Mouse (Mus musculus) lung, postnatal 0 days (tissue): ENCODE data around the gene Gstt3. TPM values are rescaled to one million over a fixed set of nuclear protein-coding genes. Genes with fewer than 3 reads are reported as not detected.

Source experiments
- ATAC-seq: fragments of 200-750 bp; cut with Nextera tagmentation; 2 replicates; pipeline ENCODE4 v1.8.0; 2017; ENCODE audit warnings: moderate library complexity
- DNase-seq: peaks from one replicate; pipeline ENCODE4 v3.0.0-alpha.2; 2016; ENCODE audit warnings: low spot score
- H3K27ac ChIP-seq: fragments of 300-500 bp; sonication (generic); 2 replicates; pipeline ENCODE4 v1.5.1; 2014; ENCODE audit warnings: antibody characterized with exemption, mild to moderate bottlenecking, low read length, mixed read lengths
- H3K27me3 ChIP-seq: fragments of 300-500 bp; sonication (generic); replicated peaks from 2 replicates; pipeline ENCODE4 v1.6.1; 2014; ENCODE audit warnings: low read length, mixed read lengths; ENCODE audit not compliant: insufficient read depth
- H3K36me3 ChIP-seq: fragments of 300-500 bp; sonication (generic); 2 replicates; pipeline ENCODE4 v1.6.1; 2014; ENCODE audit warnings: low read length, mixed read lengths; ENCODE audit not compliant: insufficient read depth
- H3K4me1 ChIP-seq: fragments of 300-500 bp; sonication (generic); 2 replicates; pipeline ENCODE4 v1.6.1; 2014; ENCODE audit warnings: antibody characterized with exemption, low read depth, low read length, mixed read lengths; ENCODE audit not compliant: insufficient read depth
- H3K4me2 ChIP-seq: fragments of 300-500 bp; sonication (generic); replicated peaks from 2 replicates; pipeline ENCODE4 v1.6.1; 2014; ENCODE audit warnings: low read depth, mild to moderate bottlenecking, low read length, moderate library complexity, mixed read lengths
- H3K4me3 ChIP-seq: fragments of 300-500 bp; sonication (generic); 2 replicates; pipeline ENCODE4 v1.5.1; 2014; ENCODE audit warnings: low read depth, low read length
- H3K9ac ChIP-seq: fragments of 300-500 bp; sonication (generic); replicated peaks from 2 replicates; pipeline ENCODE4 v1.6.1; 2014; ENCODE audit warnings: low read depth, mild to moderate bottlenecking
- H3K9me3 ChIP-seq: fragments of 300-500 bp; sonication (generic); 2 replicates; pipeline ENCODE4 v1.6.1; 2016; ENCODE audit warnings: low read length, mixed read lengths
- CTCF ChIP-seq: IDR thresholded peaks from 2 replicates; pipeline ENCODE4 v1.5.1; 2016; ENCODE audit warnings: antibody characterized with exemption, mild to moderate bottlenecking
- EP300 ChIP-seq: IDR thresholded peaks from 2 replicates; pipeline ENCODE4 v1.6.1; 2016; ENCODE audit warnings: antibody characterized with exemption, mild to moderate bottlenecking, control low read depth
- WGBS: fragments of 180-500 bp; shearing (Covaris S2); extraction: QIAGEN DNeasy Blood & Tissue Kit; methylation state at CpG from one replicate; pipeline ENCODE4 v1.1.7; 2014; 5-methylcytosine and 5-hydroxymethylcytosine counted together
- polyA plus RNA-seq: library from polyadenylated mRNA; unstranded; fragments of >200 nt; fragmentation: Nextera tagmentation; extraction: Ambion mirVana; gene quantifications from 2 replicates; pipeline ENCODE4 v1.2.1, GENCODE M21; 2015

Gene Gstt3
- 56.6 and 58.9 TPM in 2 replicates for polyA plus RNA-seq

DNA sequence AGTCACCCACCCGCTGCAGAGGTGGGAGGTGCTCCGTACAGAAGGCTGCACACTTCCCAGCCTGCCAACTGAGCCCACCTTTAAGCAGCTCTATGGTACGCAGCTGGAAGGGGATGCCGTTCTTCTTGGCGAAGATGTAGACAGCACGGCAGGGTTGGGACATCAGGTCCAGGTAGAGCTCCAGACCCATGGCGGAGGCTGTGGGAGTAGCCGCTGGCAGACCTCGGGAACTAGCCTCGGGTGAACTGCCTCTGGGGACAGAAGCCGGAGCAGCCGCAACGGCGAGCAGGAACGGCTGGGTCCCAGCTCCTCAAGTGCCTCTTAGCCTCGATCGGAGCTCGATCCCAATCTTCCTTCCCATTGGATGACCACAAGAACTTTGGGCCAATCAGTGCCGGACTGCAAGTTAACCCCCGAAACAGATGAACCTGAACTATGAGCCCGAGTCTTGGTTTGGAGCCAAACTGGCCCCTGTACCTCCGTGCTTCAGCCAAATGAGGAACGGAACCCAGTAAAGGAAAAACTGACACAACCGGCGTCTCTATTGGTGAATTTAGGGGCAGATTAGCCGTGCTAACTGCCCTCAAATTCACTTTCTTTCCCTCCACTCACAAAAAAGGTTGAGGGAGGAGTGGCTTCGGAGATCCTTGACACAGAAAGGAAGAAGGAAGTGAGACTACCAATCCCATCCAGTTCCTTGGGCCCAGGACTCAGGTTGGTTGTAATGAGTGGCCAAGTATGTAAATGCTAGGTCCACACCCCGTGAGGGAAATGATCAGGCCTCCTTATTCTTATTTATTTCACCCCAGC lies at the start of gene Gstt3, which contains the start of gene Gm20441:
Gene Gstt3 (minus strand): TSS at position 646 of the 810 bp plus-strand sequence.
Gene Gm20441 (minus strand): TSS at position 186 of the 810 bp plus-strand sequence.
- H3K4me1 ChIP-seq = 0 out of 2 replicates have a peak, but pooled peaks cover 4% of the 10 kb centered on the region
- peak; percentile 94 for DNase-seq
- WGBS = 1% methylated on average over 28 of the region's 28 CpGs

GRCm38 (mm10) chr10:75830275-75830670 lies 49.1 kb upstream of the Gstt3 start:
- TF ChIP-seq CTCF (no peak), EP300 (no peak)
- Histone ChIP-seq H3K4me2 (no peak overlapping the region), H3K36me3 (no peaks in the 10 kb centered on the region), H3K4me1 (no peaks in the 10 kb centered on the region), H3K9me3 (no peaks in the 10 kb centered on the region), H3K27ac (no peak overlapping the region), H3K9ac (no peak overlapping the region), H3K4me3 (no peak overlapping the region), H3K27me3 (no peaks in the 10 kb centered on the region)
- DNase-seq = no peak
- WGBS = 77% methylated on average over 2 of the region's 2 CpGs
- ATAC-seq = no peak

More for the DNA sequence above, at the start of gene Gstt3, which contains the start of gene Gm20441:
- H3K4me2 ChIP-seq = peak within 1 kb of the TSS; percentile 85
- peak within 1 kb of the TSS; percentile 82 for H3K27ac ChIP-seq
- ATAC-seq = peak; percentile 92
- peak within 1 kb of the TSS; percentile 51 for H3K4me3 ChIP-seq
- H3K27me3 ChIP-seq = no peaks in the 10 kb centered on the region
- H3K9me3 ChIP-seq = no peaks in the 10 kb centered on the region
- H3K9ac ChIP-seq = peak within 1 kb of the TSS; percentile 54
- no peaks in the 10 kb centered on the region for H3K36me3 ChIP-seq
- TF ChIP-seq EP300 (no peak), CTCF (0 out of 2 replicates have a peak, but pooled peaks have one; percentile 5)

DNA sequence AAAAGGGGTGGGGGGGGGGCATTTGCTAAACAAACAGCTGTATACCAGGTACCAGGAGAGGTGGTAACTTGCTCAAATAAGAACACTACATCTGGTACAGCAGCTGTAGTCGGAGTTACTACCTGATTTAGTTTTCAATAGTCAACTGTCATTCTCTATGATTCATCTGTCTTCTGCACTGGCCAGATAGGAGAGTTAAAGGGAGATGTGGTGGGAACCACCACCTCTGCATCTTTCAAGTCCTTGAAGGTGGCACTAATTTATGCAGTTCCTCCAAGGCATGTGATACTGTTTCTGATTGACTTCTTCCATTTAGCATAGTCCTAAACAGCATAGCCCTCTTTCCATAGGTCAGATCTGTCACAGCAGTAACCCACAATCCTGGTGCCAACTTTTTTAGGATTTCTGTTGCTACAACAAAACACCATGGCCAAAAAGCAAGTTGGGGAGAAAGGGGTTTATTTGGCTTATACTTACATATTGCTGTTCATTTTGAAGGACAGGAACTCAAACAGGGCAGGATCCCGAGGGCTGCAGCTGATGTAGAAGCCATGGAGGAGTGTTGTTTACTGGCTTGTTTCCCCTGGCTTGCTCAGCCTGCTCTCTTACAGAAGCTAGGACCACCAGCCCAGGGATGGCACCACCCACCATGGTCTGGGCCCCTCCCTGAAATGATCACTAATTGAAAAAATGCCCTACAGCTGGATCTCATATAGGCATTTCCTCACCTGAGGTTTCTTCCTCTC lies 48.5 kb upstream of the Gstt3 start:
- Histone ChIP-seq H3K27me3 (no peaks in the 10 kb centered on the region), H3K36me3 (no peaks in the 10 kb centered on the region), H3K4me3 (no peak overlapping the region), H3K9me3 (no peaks in the 10 kb centered on the region), H3K4me1 (no peaks in the 10 kb centered on the region), H3K9ac (no peak overlapping the region), H3K27ac (no peak overlapping the region), H3K4me2 (no peak overlapping the region)
- DNase-seq (no peak), ATAC-seq (no peak)
- WGBS = 66% methylated on average over 2 of the region's 2 CpGs
- TF ChIP-seq CTCF = no peak
- TF ChIP-seq EP300 = no peak

GRCm38 (mm10) chr10:75828500-75828931 lies 47.3 kb upstream of the Gstt3 start:
- Histone ChIP-seq H3K27me3 (no peaks in the 10 kb centered on the region), H3K9me3 (no peaks in the 10 kb centered on the region), H3K36me3 (no peaks in the 10 kb centered on the region), H3K4me3 (no peak overlapping the region), H3K4me1 (no peaks in the 10 kb centered on the region), H3K9ac (no peak overlapping the region), H3K4me2 (no peak overlapping the region), H3K27ac (no peak overlapping the region)
- peak; percentile 21 for DNase-seq
- no peak for TF ChIP-seq CTCF
- no peak for TF ChIP-seq EP300
- no peak for ATAC-seq

DNA sequence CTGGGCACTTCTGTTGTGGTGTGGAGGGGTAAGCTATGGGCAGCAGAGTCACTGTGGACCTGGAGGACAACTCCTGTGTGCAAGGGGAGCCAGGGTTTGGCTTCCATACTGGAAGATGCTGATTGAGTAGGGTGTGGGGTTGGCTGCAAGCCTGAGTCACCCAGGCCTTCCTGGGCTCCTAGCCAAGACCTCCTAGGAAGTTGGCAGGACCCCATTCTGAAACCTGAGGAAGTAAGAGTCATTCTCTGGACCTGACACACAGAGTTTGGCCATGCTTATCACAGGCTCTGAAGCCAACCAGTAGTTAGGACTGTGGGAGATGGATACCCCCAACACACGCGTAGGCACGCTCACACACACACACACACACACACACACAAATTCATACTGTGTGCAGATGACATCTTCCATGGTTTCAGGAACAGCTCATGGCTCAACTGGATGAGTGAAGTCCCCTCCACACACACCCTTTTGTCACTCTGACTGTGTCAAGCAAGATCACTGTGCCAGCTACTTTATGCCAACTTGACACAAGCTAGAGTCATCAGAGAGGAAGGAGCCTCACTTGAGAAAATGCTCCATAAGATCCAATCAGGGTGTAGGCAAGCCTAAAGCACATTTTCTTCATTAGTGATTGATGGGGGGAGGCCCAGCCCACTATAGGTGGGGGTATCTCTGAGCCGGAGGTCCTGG lies 46.6 kb upstream of the Gstt3 start:
- no peaks in the 10 kb centered on the region for H3K36me3 ChIP-seq
- H3K4me2 ChIP-seq = no peak overlapping the region
- no peak overlapping the region for H3K4me3 ChIP-seq
- no peak overlapping the region for H3K9ac ChIP-seq
- peak; percentile 61 for DNase-seq
- WGBS = 81% methylated on average over 4 of the region's 4 CpGs
- no peaks in the 10 kb centered on the region for H3K4me1 ChIP-seq
- peak; percentile 37; the same call in 1 of the 2 replicates for ATAC-seq
- no peak overlapping the region for H3K27ac ChIP-seq
- H3K27me3 ChIP-seq = no peaks in the 10 kb centered on the region
- no peaks in the 10 kb centered on the region for H3K9me3 ChIP-seq
- no peak for TF ChIP-seq EP300
- no peak for TF ChIP-seq CTCF

GRCm38 (mm10) chr10:75824530-75824929 lies 43.3 kb upstream of the Gstt3 start:
- Histone ChIP-seq H3K27ac (no peak overlapping the region), H3K4me2 (no peak overlapping the region), H3K27me3 (no peaks in the 10 kb centered on the region), H3K4me1 (no peaks in the 10 kb centered on the region), H3K9me3 (no peaks in the 10 kb centered on the region), H3K4me3 (no peak overlapping the region), H3K9ac (no peak overlapping the region), H3K36me3 (no peaks in the 10 kb centered on the region)
- 81% methylated on average over 4 of the region's 4 CpGs for WGBS
- no peak for DNase-seq
- TF ChIP-seq EP300 (no peak), CTCF (no peak)
- no peak for ATAC-seq
